30 mouse cellular contexts compared by ENCODE assay signal in the genomic region with DNA sequence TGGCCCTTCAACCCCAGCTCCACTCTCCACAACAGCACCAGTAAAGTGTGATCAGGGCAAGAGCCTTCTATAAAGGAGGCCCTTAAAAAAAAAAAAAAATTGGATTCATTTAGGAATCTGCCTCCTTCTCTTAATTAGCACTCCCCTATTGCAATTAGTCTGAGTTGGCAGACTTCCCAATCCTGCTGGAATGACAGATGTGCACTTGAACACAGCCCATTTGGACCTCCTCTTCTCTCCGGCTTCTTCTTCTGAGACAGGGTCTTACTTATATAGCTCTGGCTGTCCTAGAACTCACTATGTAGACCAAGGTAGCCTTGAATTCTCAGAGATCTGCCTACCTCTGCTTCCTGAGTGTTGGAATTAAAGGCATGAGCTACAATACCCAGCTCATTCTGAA. TPM values are rescaled to one million over a fixed set of nuclear protein-coding genes. Genes with fewer than 3 reads are reported as not detected.
A peak's percentile ranks its signal among the peaks of the same experiment; 100 is the strongest.
DNase-seq lines count a peak whose midpoint lies in the region; ATAC-seq and TF ChIP-seq lines count a peak whose summit lies in the region.
"Had no signal": no experiment of that assay in that cellular context is flagged by ENCODE, and none has a peak within 500 bp of the region (broad histone marks: within the 10 kb centered on the region; RNA-seq: fewer than 3 reads in every experiment).

No protein-coding gene starts in this region.

- H3K4me2 ChIP-seq in forebrain, embryonic 13.5 days, result 0 out of 2 replicates have a peak overlapping the region, but pooled peaks have one; percentile 7
- no peak overlapping the region for H3K4me2 ChIP-seq in forebrain, embryonic 11.5 days (ENCODE audit: low read depth, low read length, severe bottlenecking)
- H3K4me2 ChIP-seq in midbrain, postnatal 0 days (ENCODE audit: low read depth, low read length, poor library complexity, severe bottlenecking), result no peak overlapping the region
- H3K4me2 ChIP-seq in midbrain, embryonic 14.5 days (ENCODE audit: low read length), result no peak overlapping the region
- no peak overlapping the region for H3K4me2 ChIP-seq in forebrain, embryonic 14.5 days (ENCODE audit: low read length)
- no peak overlapping the region for H3K4me2 ChIP-seq in liver, embryonic 15.5 days
- H3K4me2 ChIP-seq: heart, embryonic 15.5 days; hindbrain, embryonic 12.5 days; kidney, embryonic 15.5 days; lung, embryonic 14.5 days; midbrain, embryonic 15.5 days had no signal

- peaks cover 83% of the 10 kb centered on the region for H3K36me3 ChIP-seq in forebrain, embryonic 13.5 days (ENCODE audit: poor library complexity, severe bottlenecking)
- H3K36me3 ChIP-seq in forebrain, embryonic 11.5 days (ENCODE audit: control insufficient read depth, insufficient read depth, low read length), result peaks cover 28% of the 10 kb centered on the region
- peaks cover 75% of the 10 kb centered on the region for H3K36me3 ChIP-seq in midbrain, postnatal 0 days (ENCODE audit: insufficient read depth, low read length)
- H3K36me3 ChIP-seq in midbrain, embryonic 14.5 days (ENCODE audit: control insufficient read depth, insufficient read depth, low read length), result peaks cover 87% of the 10 kb centered on the region
- peaks cover 83% of the 10 kb centered on the region for H3K36me3 ChIP-seq in forebrain, embryonic 14.5 days (ENCODE audit: control insufficient read depth, insufficient read depth, low read length)
- H3K36me3 ChIP-seq in liver, embryonic 15.5 days (replicated peaks), result peaks cover 81% of the 10 kb centered on the region

- H3K9me3 ChIP-seq in forebrain, embryonic 13.5 days (replicated peaks), result no peaks in the 10 kb centered on the region
- H3K9me3 ChIP-seq in forebrain, embryonic 11.5 days (ENCODE audit: control insufficient read depth, low read length), result no peaks in the 10 kb centered on the region
- no peaks in the 10 kb centered on the region for H3K9me3 ChIP-seq in midbrain, postnatal 0 days (ENCODE audit: low read length)
- no peaks in the 10 kb centered on the region for H3K9me3 ChIP-seq in midbrain, embryonic 14.5 days (ENCODE audit: control insufficient read depth, low read length)
- no peaks in the 10 kb centered on the region for H3K9me3 ChIP-seq in forebrain, embryonic 14.5 days (replicated peaks; ENCODE audit: control insufficient read depth, low read length)
- no peaks in the 10 kb centered on the region for H3K9me3 ChIP-seq in liver, embryonic 15.5 days (replicated peaks)
- H3K9me3 ChIP-seq: heart, embryonic 10.5 days; heart, embryonic 15.5 days; hindbrain, embryonic 12.5 days; kidney, embryonic 15.5 days; midbrain, embryonic 15.5 days had no signal

- peaks cover 18% of the 10 kb centered on the region for H3K4me1 ChIP-seq in forebrain, embryonic 13.5 days
- no peaks in the 10 kb centered on the region for H3K4me1 ChIP-seq in forebrain, embryonic 11.5 days (replicated peaks; ENCODE audit: control insufficient read depth, insufficient read depth, low read length)
- H3K4me1 ChIP-seq in midbrain, postnatal 0 days (ENCODE audit: insufficient read depth, low read length), result no peaks in the 10 kb centered on the region
- no peaks in the 10 kb centered on the region for H3K4me1 ChIP-seq in midbrain, embryonic 14.5 days (ENCODE audit: control insufficient read depth, insufficient read depth, low read length)
- no peaks in the 10 kb centered on the region; the same call in 1 of the 2 replicates for H3K4me1 ChIP-seq in forebrain, embryonic 14.5 days (ENCODE audit: control insufficient read depth, insufficient read depth, low read length)
- H3K4me1 ChIP-seq in liver, embryonic 15.5 days (replicated peaks), result peaks cover 14% of the 10 kb centered on the region
- H3K4me1 ChIP-seq: heart, embryonic 10.5 days; heart, embryonic 15.5 days; hindbrain, embryonic 12.5 days; kidney, embryonic 15.5 days; midbrain, embryonic 15.5 days had no signal

- peak overlapping the region; percentile 75 for H3K27ac ChIP-seq in forebrain, embryonic 13.5 days
- H3K27ac ChIP-seq in forebrain, embryonic 11.5 days (ENCODE audit: low read depth, low read length), result no peak overlapping the region
- H3K27ac ChIP-seq in midbrain, postnatal 0 days (ENCODE audit: low read depth, low read length), result no peak overlapping the region
- no peak overlapping the region for H3K27ac ChIP-seq in midbrain, embryonic 14.5 days (replicated peaks; ENCODE audit: low read depth, low read length)
- H3K27ac ChIP-seq in forebrain, embryonic 14.5 days (ENCODE audit: low read depth, low read length), result peak overlapping the region; percentile 44; the same call in 1 of the 2 replicates
- peak overlapping the region; percentile 64; the same call in 1 of the 2 replicates for H3K27ac ChIP-seq in liver, embryonic 15.5 days (replicated peaks)
- H3K27ac ChIP-seq: heart, embryonic 10.5 days; heart, embryonic 15.5 days; hindbrain, embryonic 12.5 days; kidney, embryonic 15.5 days; midbrain, embryonic 15.5 days had no signal

- H3K9ac ChIP-seq in forebrain, embryonic 13.5 days, result no peak overlapping the region; the same call in 1 of the 2 replicates
- H3K9ac ChIP-seq in forebrain, embryonic 11.5 days (ENCODE audit: low read length), result no peak overlapping the region
- H3K9ac ChIP-seq in midbrain, postnatal 0 days (replicated peaks; ENCODE audit: low read length, poor library complexity, severe bottlenecking), result no peak overlapping the region
- H3K9ac ChIP-seq in midbrain, embryonic 14.5 days (replicated peaks; ENCODE audit: low read length), result no peak overlapping the region
- no peak overlapping the region for H3K9ac ChIP-seq in forebrain, embryonic 14.5 days (ENCODE audit: low read length)
- no peak overlapping the region for H3K9ac ChIP-seq in liver, embryonic 15.5 days
- H3K9ac ChIP-seq: heart, embryonic 15.5 days; hindbrain, embryonic 12.5 days; kidney, embryonic 15.5 days; lung, embryonic 14.5 days; midbrain, embryonic 15.5 days had no signal

- TF ChIP-seq CTCF in midbrain, postnatal 0 days (IDR thresholded peaks at IDR 0.05), result no peak

- H3K4me3 ChIP-seq in forebrain, embryonic 13.5 days, result no peak overlapping the region
- H3K4me3 ChIP-seq in forebrain, embryonic 11.5 days (ENCODE audit: low read depth, low read length), result no peak overlapping the region
- H3K4me3 ChIP-seq in midbrain, postnatal 0 days (ENCODE audit: low read depth, low read length), result no peak overlapping the region
- no peak overlapping the region for H3K4me3 ChIP-seq in midbrain, embryonic 14.5 days (replicated peaks; ENCODE audit: low read depth, low read length)
- no peak overlapping the region for H3K4me3 ChIP-seq in forebrain, embryonic 14.5 days (ENCODE audit: low read depth, low read length)
- H3K4me3 ChIP-seq in liver, embryonic 15.5 days (replicated peaks), result no peak overlapping the region
- H3K4me3 ChIP-seq: erythroblast, embryonic 14.5 days; heart, embryonic 10.5 days; heart, embryonic 15.5 days; hindbrain, embryonic 12.5 days; kidney, embryonic 15.5 days; midbrain, embryonic 15.5 days had no signal

- no peak for DNase-seq in forebrain, embryonic 11.5 days (ENCODE audit: low spot score)
- DNase-seq in midbrain, postnatal 0 days (ENCODE audit: low spot score), result peak; percentile 38
- no peak for DNase-seq in midbrain, embryonic 14.5 days
- DNase-seq in forebrain, embryonic 14.5 days (ENCODE audit: low spot score), result peak; percentile 82
- DNase-seq: adrenal gland, adult 2 months; adrenal gland, postnatal 36 days; cerebellum, adult 9-10 months; gastrocnemius, postnatal 14 days; heart, adult 11 months; heart, postnatal 36 days; kidney, adult 11 months; kidney, postnatal 25 days; layer of hippocampus, postnatal 36 days; lung, embryonic 14.5 days; lung, postnatal 14 days; right cerebral cortex, postnatal 4 days; thymus, adult 2 months; thymus, postnatal 36 days had no signal

- peak; percentile 50; the same call in 1 of the 2 replicates for ATAC-seq in forebrain, embryonic 13.5 days
- no peak for ATAC-seq in forebrain, embryonic 11.5 days (replicated peaks; ENCODE audit: low FRiP score)
- ATAC-seq in midbrain, postnatal 0 days (ENCODE audit: low FRiP score), result no peak
- ATAC-seq in midbrain, embryonic 14.5 days (ENCODE audit: low FRiP score, low TSS enrichment), result no peak
- peak; percentile 56 for ATAC-seq in forebrain, embryonic 14.5 days
- no peak for ATAC-seq in liver, embryonic 15.5 days (ENCODE audit: insufficient read depth)
- ATAC-seq in granulocyte monocyte progenitor cell, adult 5-6 weeks (replicated peaks; ENCODE audit: poor library complexity, severe bottlenecking), result no peak
- ATAC-seq: CD4-positive, CD25-positive, alpha-beta regulatory T cell, adult 4 months; midbrain, embryonic 15.5 days had no signal

- no peaks in the 10 kb centered on the region for H3K27me3 ChIP-seq in forebrain, embryonic 13.5 days
- no peaks in the 10 kb centered on the region for H3K27me3 ChIP-seq in forebrain, embryonic 11.5 days (ENCODE audit: control insufficient read depth, insufficient read depth, low read length)
- no peaks in the 10 kb centered on the region for H3K27me3 ChIP-seq in midbrain, postnatal 0 days (ENCODE audit: insufficient read depth, low read length)
- no peaks in the 10 kb centered on the region for H3K27me3 ChIP-seq in midbrain, embryonic 14.5 days (ENCODE audit: control insufficient read depth, insufficient read depth, low read length)
- H3K27me3 ChIP-seq in forebrain, embryonic 14.5 days (replicated peaks; ENCODE audit: control insufficient read depth, insufficient read depth, low read length), result no peaks in the 10 kb centered on the region
- no peaks in the 10 kb centered on the region for H3K27me3 ChIP-seq in liver, embryonic 15.5 days
- H3K27me3 ChIP-seq: heart, embryonic 15.5 days; hindbrain, embryonic 12.5 days; kidney, embryonic 15.5 days; midbrain, embryonic 15.5 days had no signal

- 32% methylated on average over 1 of the region's 1 CpGs for WGBS in forebrain, embryonic 13.5 days
- WGBS in forebrain, embryonic 11.5 days, result 89% methylated on average over 1 of the region's 1 CpGs
- WGBS in midbrain, postnatal 0 days, result 77% methylated on average over 1 of the region's 1 CpGs
- 83% methylated on average over 1 of the region's 1 CpGs for WGBS in midbrain, embryonic 14.5 days
- 19% methylated on average over 1 of the region's 1 CpGs for WGBS in forebrain, embryonic 14.5 days
- 95% methylated on average over 1 of the region's 1 CpGs for WGBS in liver, embryonic 15.5 days (ENCODE audit: insufficient replicate concordance)

RNA-seq across cellular contexts. Expression of a gene that starts 5.9 kb away (rescaled TPM):
- polyA plus RNA-seq in forebrain, embryonic 13.5 days (2015; fragmentation: Nextera tagmentation; extraction: Ambion mirVana), result 970 and 989 TPM in 2 replicates
- polyA plus RNA-seq in forebrain, embryonic 11.5 days (2014; fragmentation: Nextera tagmentation; extraction: Ambion mirVana), result 797 and 824 TPM in 2 replicates
- total RNA-seq in midbrain, postnatal 0 days (2014; rRNA removed), result 975 and 994 TPM in 2 replicates
- 1,551 and 1,562 TPM in 2 replicates for polyA plus RNA-seq in midbrain, postnatal 0 days (2015; fragmentation: Nextera tagmentation; extraction: Ambion mirVana)
- polyA plus RNA-seq in midbrain, embryonic 14.5 days (2014; fragmentation: Nextera tagmentation; extraction: Ambion mirVana), result 1,285 and 1,320 TPM in 2 replicates
- 1,206 and 1,335 TPM in 2 replicates for polyA plus RNA-seq in forebrain, embryonic 14.5 days (2014; fragmentation: Nextera tagmentation; extraction: Ambion mirVana)
- 386 and 395 TPM in 2 replicates for polyA plus RNA-seq in liver, embryonic 15.5 days (2015; fragmentation: Nextera tagmentation; extraction: Ambion mirVana)
- 206 and 247 TPM in 2 replicates for total RNA-seq in granulocyte monocyte progenitor cell, adult 5-6 weeks (2014; fragmentation: Nextera tagmentation)
- 175 and 225 TPM in 2 replicates for total RNA-seq in granulocyte monocyte progenitor cell, adult 5-6 weeks (2017)

RNA-seq across cellular contexts. Expression of a gene that starts 12.6 kb away (rescaled TPM):
- 31.4 and 35.4 TPM in 2 replicates for polyA plus RNA-seq in forebrain, embryonic 13.5 days (2015; fragmentation: Nextera tagmentation; extraction: Ambion mirVana)
- polyA plus RNA-seq in forebrain, embryonic 11.5 days (2014; fragmentation: Nextera tagmentation; extraction: Ambion mirVana), result 42.8 and 45.4 TPM in 2 replicates
- 44.9 and 46.3 TPM in 2 replicates for total RNA-seq in midbrain, postnatal 0 days (2014; rRNA removed)
- 24.6 and 29.5 TPM in 2 replicates for polyA plus RNA-seq in midbrain, postnatal 0 days (2015; fragmentation: Nextera tagmentation; extraction: Ambion mirVana)
- polyA plus RNA-seq in midbrain, embryonic 14.5 days (2014; fragmentation: Nextera tagmentation; extraction: Ambion mirVana), result 35.8 and 40.2 TPM in 2 replicates
- polyA plus RNA-seq in forebrain, embryonic 14.5 days (2014; fragmentation: Nextera tagmentation; extraction: Ambion mirVana), result 25.3 and 26.0 TPM in 2 replicates
- polyA plus RNA-seq in liver, embryonic 15.5 days (2015; fragmentation: Nextera tagmentation; extraction: Ambion mirVana), result 3.8 and 4.8 TPM in 2 replicates
- 26.4 and 30.7 TPM in 2 replicates for total RNA-seq in granulocyte monocyte progenitor cell, adult 5-6 weeks (2014; fragmentation: Nextera tagmentation)
- total RNA-seq in granulocyte monocyte progenitor cell, adult 5-6 weeks (2017), result 2.0 and 2.3 TPM in 2 replicates

RNA-seq across cellular contexts. Expression of a gene that starts 19.0 kb away (rescaled TPM):
- 75.3 TPM in 2 replicates for polyA plus RNA-seq in forebrain, embryonic 13.5 days (2015; fragmentation: Nextera tagmentation; extraction: Ambion mirVana)
- 51.6 and 55.9 TPM in 2 replicates for polyA plus RNA-seq in forebrain, embryonic 11.5 days (2014; fragmentation: Nextera tagmentation; extraction: Ambion mirVana)
- total RNA-seq in midbrain, postnatal 0 days (2014; rRNA removed), result 65.3 and 76.0 TPM in 2 replicates
- 73.1 and 75.2 TPM in 2 replicates for polyA plus RNA-seq in midbrain, postnatal 0 days (2015; fragmentation: Nextera tagmentation; extraction: Ambion mirVana)
- polyA plus RNA-seq in midbrain, embryonic 14.5 days (2014; fragmentation: Nextera tagmentation; extraction: Ambion mirVana), result 69.6 and 79.9 TPM in 2 replicates
- 64.8 and 74.4 TPM in 2 replicates for polyA plus RNA-seq in forebrain, embryonic 14.5 days (2014; fragmentation: Nextera tagmentation; extraction: Ambion mirVana)
- 24.6 and 28.4 TPM in 2 replicates for polyA plus RNA-seq in liver, embryonic 15.5 days (2015; fragmentation: Nextera tagmentation; extraction: Ambion mirVana)
- total RNA-seq in granulocyte monocyte progenitor cell, adult 5-6 weeks (2014; fragmentation: Nextera tagmentation), result 33.0 and 42.3 TPM in 2 replicates
- 55.1 and 96.9 TPM in 2 replicates for total RNA-seq in granulocyte monocyte progenitor cell, adult 5-6 weeks (2017)

RNA-seq across cellular contexts. Expression of a gene that starts 30.8 kb away (rescaled TPM):
- polyA plus RNA-seq in forebrain, embryonic 13.5 days (2015; fragmentation: Nextera tagmentation; extraction: Ambion mirVana), result 101 and 112 TPM in 2 replicates
- polyA plus RNA-seq in forebrain, embryonic 11.5 days (2014; fragmentation: Nextera tagmentation; extraction: Ambion mirVana), result 135 and 138 TPM in 2 replicates
- total RNA-seq in midbrain, postnatal 0 days (2014; rRNA removed), result 87.2 and 96.4 TPM in 2 replicates
- 70.0 and 74.6 TPM in 2 replicates for polyA plus RNA-seq in midbrain, postnatal 0 days (2015; fragmentation: Nextera tagmentation; extraction: Ambion mirVana)
- 65.8 and 97.4 TPM in 2 replicates for polyA plus RNA-seq in midbrain, embryonic 14.5 days (2014; fragmentation: Nextera tagmentation; extraction: Ambion mirVana)
- polyA plus RNA-seq in forebrain, embryonic 14.5 days (2014; fragmentation: Nextera tagmentation; extraction: Ambion mirVana), result 90.3 and 92.1 TPM in 2 replicates
- polyA plus RNA-seq in liver, embryonic 15.5 days (2015; fragmentation: Nextera tagmentation; extraction: Ambion mirVana), result 44.1 and 48.7 TPM in 2 replicates
- 61.7 and 84.4 TPM in 2 replicates for total RNA-seq in granulocyte monocyte progenitor cell, adult 5-6 weeks (2014; fragmentation: Nextera tagmentation)
- 87.0 and 90.0 TPM in 2 replicates for total RNA-seq in granulocyte monocyte progenitor cell, adult 5-6 weeks (2017)

RNA-seq across cellular contexts. Expression of a gene that starts 59.9 kb away (rescaled TPM):
- polyA plus RNA-seq in forebrain, embryonic 13.5 days (2015; fragmentation: Nextera tagmentation; extraction: Ambion mirVana), result 1.8 and 3.3 TPM in 2 replicates
- 0.80 and 1.4 TPM in 2 replicates for polyA plus RNA-seq in forebrain, embryonic 11.5 days (2014; fragmentation: Nextera tagmentation; extraction: Ambion mirVana)
- total RNA-seq in midbrain, postnatal 0 days (2014; rRNA removed), result 65.7 and 66.6 TPM in 2 replicates
- polyA plus RNA-seq in midbrain, postnatal 0 days (2015; fragmentation: Nextera tagmentation; extraction: Ambion mirVana), result 35.5 and 36.4 TPM in 2 replicates
- polyA plus RNA-seq in midbrain, embryonic 14.5 days (2014; fragmentation: Nextera tagmentation; extraction: Ambion mirVana), result 12.1 and 15.8 TPM in 2 replicates
- polyA plus RNA-seq in forebrain, embryonic 14.5 days (2014; fragmentation: Nextera tagmentation; extraction: Ambion mirVana), result 1.3 and 4.1 TPM in 2 replicates
- 0.21 and 0.33 TPM in 2 replicates for polyA plus RNA-seq in liver, embryonic 15.5 days (2015; fragmentation: Nextera tagmentation; extraction: Ambion mirVana)
- total RNA-seq in granulocyte monocyte progenitor cell, adult 5-6 weeks (2014; fragmentation: Nextera tagmentation), result not detected in 2 replicates
- not detected in 2 replicates for total RNA-seq in granulocyte monocyte progenitor cell, adult 5-6 weeks (2017)
- total RNA-seq: liver, adult 2 months; neutrophil, adult 5-6 weeks had no signal
- polyA plus RNA-seq: liver, adult 2 months had no signal

Comparison
In these comparisons a context has a peak if more than half of its experiments do, and no peak if none do; other contexts are left out.
1. ATAC-seq: peak in forebrain, embryonic 13.5 days (single experiment) and forebrain, embryonic 14.5 days (single experiment); none in forebrain, embryonic 11.5 days (single experiment), midbrain, postnatal 0 days (single experiment), midbrain, embryonic 14.5 days (single experiment), liver, embryonic 15.5 days (single experiment) and granulocyte monocyte progenitor cell, adult 5-6 weeks (single experiment).
2. H3K27ac ChIP-seq: peak in forebrain, embryonic 13.5 days (single experiment), forebrain, embryonic 14.5 days (single experiment) and liver, embryonic 15.5 days (single experiment); none in forebrain, embryonic 11.5 days (single experiment), midbrain, postnatal 0 days (single experiment) and midbrain, embryonic 14.5 days (single experiment).
3. DNase-seq: peak in midbrain, postnatal 0 days (single experiment) and forebrain, embryonic 14.5 days (single experiment); none in forebrain, embryonic 11.5 days (single experiment) and midbrain, embryonic 14.5 days (single experiment).